Mouse (Mus musculus) olfactory bulb, adult 2 months (tissue): Measurements from ENCODE around the gene Ubash3b.

Experiments used
- CTCF ChIP-seq: fragments of 200-500 bp; IDR thresholded peaks from 2 replicates; pipeline ENCODE4 v1.5.1; 2012; ENCODE audit warnings: low read depth, mild to moderate bottlenecking, low read length, moderate library complexity; ENCODE audit not compliant: insufficient read depth
- POLR2A ChIP-seq: fragments of 200-500 bp; IDR thresholded peaks from 2 replicates; pipeline ENCODE4 v1.6.1; 2012; ENCODE audit warnings: mild to moderate bottlenecking, low read depth, low read length, moderate library complexity; ENCODE audit not compliant: insufficient read depth

DNA sequence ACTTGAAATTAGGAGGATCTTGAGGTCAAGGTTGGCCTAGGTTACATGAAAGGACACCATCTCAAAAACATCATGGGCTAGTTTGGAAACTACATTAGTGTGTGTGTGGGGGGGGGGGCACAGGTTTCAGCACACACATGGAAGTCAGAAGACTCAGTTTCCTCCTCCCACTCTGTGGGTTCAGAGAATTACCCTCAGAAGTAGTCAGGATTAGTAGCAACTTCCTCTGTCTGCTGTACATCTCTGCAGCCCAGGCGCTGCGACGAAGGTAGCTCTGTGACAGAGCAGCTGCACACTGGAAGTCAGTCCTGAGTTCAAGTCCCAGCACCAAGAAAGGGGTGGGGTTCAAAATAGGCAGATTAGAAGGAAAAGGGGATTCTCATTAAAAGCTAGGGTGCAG, 32.2 kb downstream of the Ubash3b start:
- TF ChIP-seq CTCF (no peak), POLR2A (no peak)
